Mouse (Mus musculus) midbrain, embryonic 13.5 days (tissue): ENCODE measurements at regions not wholly inside any gene's neighbourhood (a gene's known extent, or its start where the extent isn't known, plus 50 kb on each side); places are given as distances from the start of the nearest gene placed in this dataset.

ENCODE experiments used
- ATAC-seq: fragments of 200-750 bp; cut with Nextera tagmentation; 2 replicates; pipeline ENCODE4 v1.8.0; 2017; ENCODE audit warnings: mild to moderate bottlenecking, moderate TSS enrichment, moderate library complexity
- H3K27ac ChIP-seq: fragments of 300-500 bp; sonication (generic); 2 replicates; pipeline ENCODE4 v1.5.1; 2015; ENCODE audit warnings: inconsistent platforms, mild to moderate bottlenecking, moderate library complexity
- H3K27me3 ChIP-seq: fragments of 300-500 bp; sonication (generic); 2 replicates; pipeline ENCODE4 v1.6.1; 2015; ENCODE audit warnings: mild to moderate bottlenecking, inconsistent platforms
- H3K36me3 ChIP-seq: fragments of 300-500 bp; sonication (generic); 2 replicates; pipeline ENCODE4 v1.6.1; 2015; ENCODE audit warnings: mild to moderate bottlenecking, inconsistent platforms
- H3K4me1 ChIP-seq: fragments of 300-500 bp; sonication (generic); replicated peaks from 2 replicates; pipeline ENCODE4 v1.6.1; 2015; ENCODE audit warnings: inconsistent platforms
- H3K4me2 ChIP-seq: fragments of 300-500 bp; sonication (generic); replicated peaks from 2 replicates; pipeline ENCODE4 v1.6.1; 2015; ENCODE audit warnings: moderate library complexity, mild to moderate bottlenecking, inconsistent platforms
- H3K4me3 ChIP-seq: fragments of 300-500 bp; sonication (generic); replicated peaks from 2 replicates; pipeline ENCODE4 v1.5.1; 2015; ENCODE audit warnings: mild to moderate bottlenecking, inconsistent platforms
- H3K9ac ChIP-seq: fragments of 300-500 bp; sonication (generic); replicated peaks from 2 replicates; pipeline ENCODE4 v1.6.1; 2015; ENCODE audit warnings: mild to moderate bottlenecking, inconsistent platforms
- H3K9me3 ChIP-seq: fragments of 300-500 bp; sonication (generic); 2 replicates; pipeline ENCODE4 v1.6.1; 2016; ENCODE audit warnings: mild to moderate bottlenecking, inconsistent platforms
- WGBS: fragments of 180-500 bp; shearing (Covaris S2); methylation state at CpG from one replicate; pipeline ENCODE4 v1.1.7; 2015; 5-methylcytosine and 5-hydroxymethylcytosine counted together

DNA sequence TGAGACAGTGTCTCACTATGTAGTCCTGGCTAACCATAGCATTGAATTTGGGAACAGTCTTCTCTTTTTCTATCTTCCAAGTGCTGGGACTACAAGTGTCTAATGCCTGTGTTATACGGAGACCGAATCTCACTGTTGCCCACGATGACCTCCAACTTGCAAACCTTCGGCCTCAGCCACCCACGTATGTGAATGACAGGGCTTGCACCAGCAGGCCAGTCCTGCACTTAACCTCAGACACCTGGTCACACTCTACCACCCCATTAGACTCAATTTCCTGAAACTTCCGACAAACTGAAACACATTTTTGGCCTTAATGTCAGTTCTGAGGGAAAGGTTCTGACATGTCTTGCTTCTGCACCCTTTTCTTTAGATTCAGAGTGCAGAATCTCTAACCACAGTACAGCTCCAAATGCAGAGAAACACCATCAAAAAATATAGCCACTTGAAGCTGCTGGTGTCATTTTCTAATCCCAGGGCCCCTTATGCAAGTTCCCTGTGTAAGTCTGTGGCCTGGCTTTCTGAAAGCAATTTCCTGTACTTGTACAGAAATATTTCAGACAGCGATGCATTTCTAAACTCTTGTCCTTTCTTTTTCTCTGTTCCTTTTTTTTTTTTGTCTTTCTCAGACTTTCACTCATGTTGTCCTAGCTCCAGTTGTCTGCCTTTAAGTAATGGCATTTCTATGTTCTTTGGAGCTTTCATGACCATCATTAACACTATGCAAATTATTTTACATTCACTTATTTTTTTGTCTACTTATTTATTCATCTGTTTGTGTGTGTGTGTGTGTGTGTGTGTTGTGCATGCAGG, 97.8 kb downstream of the Tmsb4x start:
- Histone ChIP-seq H3K27me3 (peaks cover 64% of the 10 kb centered on the region; the same call in 1 of the 2 replicates), H3K9me3 (no peaks in the 10 kb centered on the region), H3K4me1 (peaks cover 3% of the 10 kb centered on the region), H3K9ac (no peak overlapping the region), H3K4me2 (no peak overlapping the region), H3K27ac (no peak overlapping the region), H3K4me3 (no peak overlapping the region), H3K36me3 (no peaks in the 10 kb centered on the region)
- WGBS: 90% methylated on average over 7 of the region's 7 CpGs
- ATAC-seq: no peak

- no peaks in the 10 kb centered on the region for H3K36me3 ChIP-seq
- H3K9me3 ChIP-seq: no peaks in the 10 kb centered on the region
- H3K9ac ChIP-seq: no peak overlapping the region
- WGBS: 89% methylated on average over 6 of the region's 6 CpGs
- no peak for ATAC-seq
- no peak overlapping the region for H3K27ac ChIP-seq
- H3K4me1 ChIP-seq: peaks cover 11% of the 10 kb centered on the region
- H3K4me3 ChIP-seq: no peak overlapping the region
- peaks cover 59% of the 10 kb centered on the region; the same call in 1 of the 2 replicates for H3K27me3 ChIP-seq
- H3K4me2 ChIP-seq: no peak overlapping the region
Measured at GRCm38 (mm10) chrX:167108356-167108755, 100.8 kb downstream of the Tmsb4x start.

- no peaks in the 10 kb centered on the region for H3K9me3 ChIP-seq
- no peak overlapping the region for H3K9ac ChIP-seq
- no peak for ATAC-seq
- no peak overlapping the region for H3K4me2 ChIP-seq
- no peak overlapping the region for H3K4me3 ChIP-seq
- 81% methylated on average over 4 of the region's 4 CpGs for WGBS
- H3K36me3 ChIP-seq: no peaks in the 10 kb centered on the region
- peaks cover 11% of the 10 kb centered on the region for H3K4me1 ChIP-seq
- H3K27me3 ChIP-seq: peaks cover 62% of the 10 kb centered on the region
- no peak overlapping the region for H3K27ac ChIP-seq
Measured at GRCm38 (mm10) chrX:167107469-167107868, 101.6 kb downstream of the Tmsb4x start.

GRCm38 (mm10) chrX:167105931-167106417, 103.1 kb downstream of the Tmsb4x start:
- H3K4me2 ChIP-seq: peak overlapping the region; percentile 15; the same call in 1 of the 2 replicates
- ATAC-seq: peak; percentile 60
- 42% methylated on average over 11 of the region's 11 CpGs for WGBS

DNA sequence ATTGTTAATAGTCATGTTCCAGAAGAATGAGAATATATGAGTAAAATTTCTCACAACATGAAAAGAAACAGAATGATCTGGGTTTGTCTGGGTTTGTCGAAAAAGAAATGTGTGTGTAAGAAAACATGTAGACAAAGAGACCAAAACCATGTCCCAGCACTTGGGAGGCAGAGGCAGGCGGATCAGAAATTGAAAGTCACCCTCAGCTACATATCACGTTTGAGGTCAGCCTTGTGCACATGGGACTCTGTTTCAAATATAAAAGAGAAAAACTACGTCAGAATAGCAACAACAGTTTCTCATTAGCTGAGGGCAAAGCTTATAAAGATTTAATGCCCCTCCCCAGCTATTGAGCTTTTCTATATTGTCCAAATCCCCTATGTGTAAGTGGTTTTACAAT, 103.8 kb downstream of the Tmsb4x start:
- no peaks in the 10 kb centered on the region for H3K36me3 ChIP-seq
- H3K9ac ChIP-seq: no peak overlapping the region
- no peak; the same call in 1 of the 2 replicates for ATAC-seq
- H3K27ac ChIP-seq: no peak overlapping the region
- H3K4me3 ChIP-seq: no peak overlapping the region
- H3K27me3 ChIP-seq: peaks cover 77% of the 10 kb centered on the region
- 51% methylated on average over 4 of the region's 4 CpGs for WGBS
- no peaks in the 10 kb centered on the region for H3K9me3 ChIP-seq
- H3K4me2 ChIP-seq: no peak overlapping the region
- H3K4me1 ChIP-seq: peaks cover 11% of the 10 kb centered on the region

More at GRCm38 (mm10) chrX:167105931-167106417, 103.1 kb downstream of the Tmsb4x start:
- H3K27ac ChIP-seq: peak overlapping the region; percentile 58
- no peak overlapping the region for H3K9ac ChIP-seq
- peaks cover 72% of the 10 kb centered on the region for H3K27me3 ChIP-seq
- H3K36me3 ChIP-seq: no peaks in the 10 kb centered on the region
- peaks cover 11% of the 10 kb centered on the region for H3K4me1 ChIP-seq
- H3K4me3 ChIP-seq: no peak overlapping the region
- H3K9me3 ChIP-seq: no peaks in the 10 kb centered on the region

DNA sequence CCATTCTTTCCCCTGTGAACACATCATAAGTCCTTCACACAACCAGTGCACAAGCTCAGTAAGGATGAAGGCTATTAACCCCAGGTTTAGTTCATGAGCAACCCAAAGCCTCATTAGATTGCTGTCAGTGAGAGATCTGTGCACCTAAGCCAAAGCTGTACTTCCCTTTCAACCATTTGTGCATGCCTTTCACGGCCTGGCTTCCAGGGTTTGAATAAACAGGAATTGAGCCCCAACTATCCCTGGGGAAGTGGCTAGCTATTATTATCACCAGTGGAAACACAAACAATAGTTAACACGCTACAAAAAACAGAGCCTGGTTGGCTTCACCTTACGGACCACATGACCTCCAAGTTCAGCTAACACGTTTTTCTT, 104.9 kb downstream of the Tmsb4x start:
- H3K36me3 ChIP-seq: no peaks in the 10 kb centered on the region
- ATAC-seq: no peak
- H3K4me3 ChIP-seq: no peak overlapping the region
- peak overlapping the region; percentile 19; the same call in 1 of the 2 replicates for H3K27ac ChIP-seq
- H3K9me3 ChIP-seq: no peaks in the 10 kb centered on the region
- H3K27me3 ChIP-seq: peaks cover 78% of the 10 kb centered on the region
- H3K4me1 ChIP-seq: peaks cover 11% of the 10 kb centered on the region
- no peak overlapping the region for H3K9ac ChIP-seq
- no peak overlapping the region for H3K4me2 ChIP-seq
- WGBS: 58% methylated on average over 4 of the region's 4 CpGs

DNA sequence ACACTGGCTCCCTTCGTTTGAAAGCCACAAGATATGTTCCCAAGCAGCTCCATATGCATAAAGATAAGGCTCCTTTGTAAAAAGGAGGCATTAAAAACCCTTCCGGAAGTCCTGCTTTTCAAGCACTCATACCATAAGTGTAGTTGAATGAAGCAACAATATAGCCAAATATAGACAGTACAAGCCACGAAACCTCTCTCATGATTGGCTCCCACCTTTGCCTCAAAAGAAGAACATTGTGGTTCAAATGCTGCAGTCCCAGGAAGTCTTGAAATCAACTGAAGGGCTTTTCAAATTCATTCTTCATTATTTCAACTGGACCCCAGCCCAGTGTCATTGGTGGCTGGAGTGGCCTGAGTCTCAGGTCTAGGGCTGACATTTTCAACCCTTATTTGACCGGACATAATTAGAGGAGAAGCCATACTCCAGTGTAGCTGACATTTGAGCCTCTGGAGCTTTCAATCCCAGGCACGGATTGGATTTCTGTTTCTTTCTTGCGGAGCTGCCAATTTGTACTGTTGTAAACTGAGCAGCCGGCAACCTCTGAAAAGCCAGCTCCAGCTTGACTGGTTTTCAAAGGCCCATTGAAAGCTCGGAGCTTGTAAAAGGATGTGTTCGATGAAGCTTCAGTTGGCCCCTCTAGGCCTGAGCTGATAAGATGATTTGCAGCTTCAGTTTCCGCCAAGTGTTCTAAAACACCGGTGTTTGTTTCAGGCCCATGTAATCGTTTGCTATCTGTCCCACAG, 105.4 kb downstream of the Tmsb4x start:
- H3K9ac ChIP-seq: no peak overlapping the region
- no peaks in the 10 kb centered on the region for H3K36me3 ChIP-seq
- peaks cover 77% of the 10 kb centered on the region for H3K27me3 ChIP-seq
- no peak for ATAC-seq
- WGBS: 39% methylated on average over 12 of the region's 12 CpGs
- H3K4me3 ChIP-seq: no peak overlapping the region
- H3K4me2 ChIP-seq: no peak overlapping the region
- H3K9me3 ChIP-seq: no peaks in the 10 kb centered on the region
- H3K4me1 ChIP-seq: peaks cover 11% of the 10 kb centered on the region
- peak overlapping the region; percentile 19; the same call in 1 of the 2 replicates for H3K27ac ChIP-seq

GRCm38 (mm10) chrX:167101929-167102328, 107.2 kb downstream of the Tmsb4x start:
- WGBS: 73% methylated on average over 2 of the region's 2 CpGs
- Histone ChIP-seq H3K4me3 (no peak overlapping the region), H3K9ac (no peak overlapping the region), H3K9me3 (no peaks in the 10 kb centered on the region), H3K27ac (no peak overlapping the region), H3K27me3 (peaks cover 63% of the 10 kb centered on the region), H3K36me3 (no peaks in the 10 kb centered on the region), H3K4me1 (peaks cover 11% of the 10 kb centered on the region), H3K4me2 (no peak overlapping the region)
- ATAC-seq: no peak

GRCm38 (mm10) chrX:167099411-167099810, 109.7 kb downstream of the Tmsb4x start:
- 60% methylated on average over 6 of the region's 6 CpGs for WGBS
- Histone ChIP-seq H3K4me3 (no peak overlapping the region), H3K4me1 (no peaks in the 10 kb centered on the region), H3K36me3 (no peaks in the 10 kb centered on the region), H3K4me2 (no peak overlapping the region), H3K9me3 (no peaks in the 10 kb centered on the region), H3K27ac (no peak overlapping the region), H3K9ac (no peak overlapping the region), H3K27me3 (peaks cover 56% of the 10 kb centered on the region)
- ATAC-seq: no peak

GRCm38 (mm10) chrX:167098914-167099313, 110.2 kb downstream of the Tmsb4x start:
- H3K4me3 ChIP-seq: no peak overlapping the region
- no peak overlapping the region for H3K4me2 ChIP-seq
- no peak overlapping the region for H3K27ac ChIP-seq
- no peak for ATAC-seq
- no peaks in the 10 kb centered on the region for H3K36me3 ChIP-seq
- 84% methylated on average over 3 of the region's 3 CpGs for WGBS
- H3K27me3 ChIP-seq: peaks cover 55% of the 10 kb centered on the region
- no peaks in the 10 kb centered on the region for H3K9me3 ChIP-seq
- H3K4me1 ChIP-seq: no peaks in the 10 kb centered on the region
- no peak overlapping the region for H3K9ac ChIP-seq

GRCm38 (mm10) chrX:167091841-167092240, 117.3 kb downstream of the Tmsb4x start:
- 85% methylated on average over 1 of the region's 1 CpGs for WGBS
- peaks cover 23% of the 10 kb centered on the region for H3K27me3 ChIP-seq
- H3K9me3 ChIP-seq: no peaks in the 10 kb centered on the region
- H3K4me2 ChIP-seq: no peak overlapping the region
- H3K4me3 ChIP-seq: no peak overlapping the region
- H3K9ac ChIP-seq: no peak overlapping the region
- H3K27ac ChIP-seq: no peak overlapping the region
- no peaks in the 10 kb centered on the region for H3K36me3 ChIP-seq
- no peaks in the 10 kb centered on the region for H3K4me1 ChIP-seq
- ATAC-seq: no peak

GRCm38 (mm10) chrX:167088930-167089329, 120.2 kb downstream of the Tmsb4x start:
- H3K4me2 ChIP-seq: no peak overlapping the region
- H3K4me1 ChIP-seq: no peaks in the 10 kb centered on the region
- H3K9ac ChIP-seq: no peak overlapping the region
- ATAC-seq: no peak
- H3K36me3 ChIP-seq: no peaks in the 10 kb centered on the region
- WGBS: 68% methylated on average over 3 of the region's 3 CpGs
- no peak overlapping the region for H3K4me3 ChIP-seq
- H3K27ac ChIP-seq: no peak overlapping the region
- peaks cover 15% of the 10 kb centered on the region; the same call in 1 of the 2 replicates for H3K27me3 ChIP-seq
- H3K9me3 ChIP-seq: no peaks in the 10 kb centered on the region
